Mouse (Mus musculus): Measurements from ENCODE around the gene Ccdc93. TPM values are rescaled to one million over a fixed set of nuclear protein-coding genes. Genes with fewer than 3 reads are reported as not detected.

Ccdc93 gene
- polyA plus RNA-seq, 2 experiments, result 2.4 to 2.7 TPM

GRCm38 (mm10) chr1:121478284-121478980 lies 47.6 kb downstream of the Ccdc93 start:
- peak; percentile 65 for ATAC-seq (ENCODE audit: insufficient read depth)
- TF ChIP-seq CTCF (IDR thresholded peaks at IDR 0.05; ENCODE audit: low read depth) (no peak), EP300 (IDR thresholded peaks at IDR 0.05; ENCODE audit: low read depth) (no peak)
- DNase-seq (ENCODE audit: low read depth in 3 of 3, low spot score in 3 of 3), result no peak
- H3K4me1 ChIP-seq (replicated peaks; ENCODE audit: control insufficient read depth in 2 of 2, insufficient read depth in 2 of 2, low read length in 1 of 2), result 0 out of 4 replicates have a peak, but pooled peaks cover 0 to 3% of the 10 kb centered on the region in 2 experiments
- no peak overlapping the region for H3K9ac ChIP-seq (replicated peaks)
- 40% methylated on average over 12 of the region's 12 CpGs for WGBS (ENCODE audit: insufficient replicate concordance)
- H3K27me3 ChIP-seq (ENCODE audit: control insufficient read depth, insufficient read depth, low read length), result no peaks in the 10 kb centered on the region
- H3K9me3 ChIP-seq (ENCODE audit: control insufficient read depth, low read length), result no peaks in the 10 kb centered on the region
- no peak overlapping the region for H3K4me3 ChIP-seq (ENCODE audit: insufficient read depth in 1 of 2, low read depth in 2 of 2, low read length in 2 of 2)
- no peak overlapping the region for H3K4me2 ChIP-seq (ENCODE audit: low read depth)
- H3K27ac ChIP-seq, result no peak overlapping the region
- no peaks in the 10 kb centered on the region; the same call in 1 of the 2 replicates for H3K36me3 ChIP-seq (replicated peaks; ENCODE audit: control insufficient read depth, insufficient read depth, low read depth)

- H3K27me3 ChIP-seq (ENCODE audit: control insufficient read depth, insufficient read depth, low read length), result no peaks in the 10 kb centered on the region
- no peaks in the 10 kb centered on the region; the same call in 1 of the 2 replicates for H3K36me3 ChIP-seq (replicated peaks; ENCODE audit: control insufficient read depth, insufficient read depth, low read depth)
- no peak for ATAC-seq (ENCODE audit: insufficient read depth)
- H3K9me3 ChIP-seq (ENCODE audit: control insufficient read depth, low read length), result no peaks in the 10 kb centered on the region
- 0 out of 4 replicates have a peak, but pooled peaks cover 0 to 3% of the 10 kb centered on the region in 2 experiments for H3K4me1 ChIP-seq (replicated peaks; ENCODE audit: control insufficient read depth in 2 of 2, insufficient read depth in 2 of 2, low read length in 1 of 2)
- no peak overlapping the region for H3K27ac ChIP-seq
- WGBS (ENCODE audit: insufficient replicate concordance), result 67% methylated on average over 5 of the region's 5 CpGs
- H3K4me3 ChIP-seq (ENCODE audit: insufficient read depth in 1 of 2, low read depth in 2 of 2, low read length in 2 of 2), result no peak overlapping the region
- DNase-seq (ENCODE audit: low read depth in 3 of 3, low spot score in 3 of 3), result no peak
- no peak overlapping the region for H3K9ac ChIP-seq (replicated peaks)
- TF ChIP-seq EP300 (IDR thresholded peaks at IDR 0.05; ENCODE audit: low read depth), result no peak
- no peak for TF ChIP-seq CTCF (IDR thresholded peaks at IDR 0.05; ENCODE audit: low read depth)
- no peak overlapping the region for H3K4me2 ChIP-seq (ENCODE audit: low read depth)
These were observed 48.6 kb downstream of the Ccdc93 start for GRCm38 (mm10) chr1:121479403-121479802.

GRCm38 (mm10) chr1:121483091-121483490 lies 52.2 kb downstream of the Ccdc93 start:
- Histone ChIP-seq H3K4me2 (ENCODE audit: low read depth) (no peak overlapping the region), H3K9me3 (ENCODE audit: control insufficient read depth, low read length) (no peaks in the 10 kb centered on the region), H3K27ac (no peak overlapping the region), H3K9ac (replicated peaks) (no peak overlapping the region), H3K36me3 (replicated peaks; ENCODE audit: control insufficient read depth, insufficient read depth, low read depth) (no peaks in the 10 kb centered on the region; the same call in 1 of the 2 replicates), H3K4me1 (replicated peaks; ENCODE audit: control insufficient read depth in 2 of 2, insufficient read depth in 2 of 2, low read length in 1 of 2) (no peaks in the 10 kb centered on the region), H3K27me3 (ENCODE audit: control insufficient read depth, insufficient read depth, low read length) (no peaks in the 10 kb centered on the region), H3K4me3 (ENCODE audit: insufficient read depth in 1 of 2, low read depth in 2 of 2, low read length in 2 of 2) (no peak overlapping the region)
- WGBS (ENCODE audit: insufficient replicate concordance), result 59% methylated on average over 4 of the region's 4 CpGs
- no peak for ATAC-seq (ENCODE audit: insufficient read depth)
- DNase-seq (ENCODE audit: low read depth in 3 of 3, low spot score in 3 of 3), result no peak
- TF ChIP-seq EP300 (IDR thresholded peaks at IDR 0.05; ENCODE audit: low read depth), result no peak
- TF ChIP-seq CTCF (IDR thresholded peaks at IDR 0.05; ENCODE audit: low read depth), result no peak

DNA sequence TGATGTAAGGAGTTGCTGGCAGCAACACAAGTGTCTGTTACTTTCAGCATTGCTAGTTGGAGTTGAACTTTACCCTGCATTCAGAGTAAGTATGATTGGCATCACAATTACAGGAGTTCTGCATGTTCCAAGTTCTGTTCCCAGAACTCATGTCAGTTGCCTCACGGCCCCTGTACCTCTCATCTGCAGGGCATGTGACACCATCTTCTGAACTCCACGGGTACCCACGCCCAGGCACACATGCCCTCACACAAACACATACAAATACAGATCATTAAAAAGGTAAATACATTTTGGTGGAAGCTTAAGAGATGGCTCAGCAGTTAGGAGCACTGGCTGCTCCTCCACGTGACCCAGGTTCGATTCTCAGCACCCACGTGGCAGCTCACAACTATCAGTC lies 56.0 kb downstream of the Ccdc93 start:
- H3K27ac ChIP-seq, result no peak overlapping the region
- H3K9ac ChIP-seq (replicated peaks), result no peak overlapping the region
- H3K36me3 ChIP-seq (replicated peaks; ENCODE audit: control insufficient read depth, insufficient read depth, low read depth), result no peaks in the 10 kb centered on the region
- WGBS (ENCODE audit: insufficient replicate concordance), result 72% methylated on average over 6 of the region's 6 CpGs
- H3K27me3 ChIP-seq (ENCODE audit: control insufficient read depth, insufficient read depth, low read length), result no peaks in the 10 kb centered on the region
- TF ChIP-seq EP300 (IDR thresholded peaks at IDR 0.05; ENCODE audit: low read depth), result no peak
- DNase-seq (ENCODE audit: low read depth in 3 of 3, low spot score in 3 of 3) (no peak), ATAC-seq (ENCODE audit: insufficient read depth) (no peak)
- no peaks in the 10 kb centered on the region for H3K9me3 ChIP-seq (ENCODE audit: control insufficient read depth, low read length)
- no peak overlapping the region for H3K4me2 ChIP-seq (ENCODE audit: low read depth)
- no peak overlapping the region for H3K4me3 ChIP-seq (ENCODE audit: insufficient read depth in 1 of 2, low read depth in 2 of 2, low read length in 2 of 2)
- H3K4me1 ChIP-seq (replicated peaks; ENCODE audit: control insufficient read depth in 2 of 2, insufficient read depth in 2 of 2, low read length in 1 of 2), result no peaks in the 10 kb centered on the region

DNA sequence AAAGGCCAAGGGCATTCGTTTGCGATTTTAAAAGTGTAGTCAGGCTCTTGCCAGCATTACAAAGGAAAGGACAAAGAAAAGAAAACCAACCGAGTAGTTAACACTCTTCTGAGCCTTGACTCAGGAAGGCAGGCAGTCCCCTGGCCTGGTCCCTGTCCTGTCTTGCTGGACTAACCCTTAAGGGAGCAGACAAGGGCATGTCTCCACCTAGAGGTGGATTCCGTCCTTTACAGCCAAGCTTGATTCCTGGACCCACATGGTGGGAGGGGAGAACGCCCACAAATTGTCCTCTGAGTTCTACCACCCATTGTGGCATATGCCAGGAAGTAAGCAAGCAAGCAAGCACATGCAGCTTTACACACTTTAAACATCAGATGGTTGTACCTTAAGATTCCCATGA lies 59.4 kb downstream of the Ccdc93 start:
- WGBS (ENCODE audit: insufficient replicate concordance), result 39% methylated on average over 5 of the region's 5 CpGs
- TF ChIP-seq CTCF (IDR thresholded peaks at IDR 0.05; ENCODE audit: low read depth) (peak; percentile 58), EP300 (IDR thresholded peaks at IDR 0.05; ENCODE audit: low read depth) (no peak)
- Histone ChIP-seq H3K4me2 (ENCODE audit: low read depth) (no peak overlapping the region), H3K27ac (no peak overlapping the region), H3K36me3 (replicated peaks; ENCODE audit: control insufficient read depth, insufficient read depth, low read depth) (no peaks in the 10 kb centered on the region), H3K4me1 (replicated peaks; ENCODE audit: control insufficient read depth in 2 of 2, insufficient read depth in 2 of 2, low read length in 1 of 2) (no peaks in the 10 kb centered on the region), H3K27me3 (ENCODE audit: control insufficient read depth, insufficient read depth, low read length) (no peaks in the 10 kb centered on the region), H3K9me3 (ENCODE audit: control insufficient read depth, low read length) (no peaks in the 10 kb centered on the region), H3K9ac (replicated peaks) (no peak overlapping the region), H3K4me3 (ENCODE audit: insufficient read depth in 1 of 2, low read depth in 2 of 2, low read length in 2 of 2) (no peak overlapping the region)
- DNase-seq (ENCODE audit: low read depth in 3 of 3, low spot score in 3 of 3) (no peak), ATAC-seq (ENCODE audit: insufficient read depth) (no peak)
